Mouse (Mus musculus): Measurements from ENCODE around the gene Col26a1. TPM values are rescaled to one million over a fixed set of nuclear protein-coding genes. Genes with fewer than 3 reads are reported as not detected.
"Not testable (repeated sequence)": the region's sequence is repeated elsewhere in the genome, so short reads cannot be mapped to it uniquely, and the experiment has no call there.

Gene Col26a1
- polyA plus RNA-seq, 1 experiment from 2014 or later = 118 TPM

DNA sequence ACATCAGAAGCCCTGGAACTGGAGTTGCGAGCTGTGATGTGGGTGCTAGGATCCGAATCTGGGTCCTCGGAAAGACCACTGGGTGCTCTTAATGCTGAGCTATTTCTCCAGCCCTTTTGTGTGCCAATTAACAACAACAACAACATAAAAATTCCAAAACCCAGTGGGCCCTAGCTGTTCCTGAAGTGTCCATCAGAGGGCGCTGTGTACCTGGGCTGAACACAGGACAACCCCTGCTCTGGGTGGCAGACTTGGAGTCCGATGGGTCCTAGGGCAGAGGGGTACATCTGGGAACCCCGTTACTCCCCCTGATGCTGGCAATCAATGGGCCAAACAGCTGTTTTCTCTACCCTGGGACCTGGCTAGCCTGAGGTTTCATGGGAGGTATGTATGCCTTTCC is 123.2 kb downstream of the Col26a1 start:
- H3K4me1 ChIP-seq = no peaks in the 10 kb centered on the region
- H3K27ac ChIP-seq (replicated peaks) = no peak overlapping the region
- 53% methylated on average over 6 of the region's 6 CpGs for WGBS
- H3K27me3 ChIP-seq (replicated peaks; ENCODE audit: low read depth, poor library complexity, severe bottlenecking) = no peaks in the 10 kb centered on the region
- H3K4me3 ChIP-seq = no peak overlapping the region
- no peaks in the 10 kb centered on the region for H3K9me3 ChIP-seq
- DNase-seq (ENCODE audit: low spot score) = no peak
- H3K36me3 ChIP-seq (replicated peaks) = peaks cover 78% of the 10 kb centered on the region

DNA sequence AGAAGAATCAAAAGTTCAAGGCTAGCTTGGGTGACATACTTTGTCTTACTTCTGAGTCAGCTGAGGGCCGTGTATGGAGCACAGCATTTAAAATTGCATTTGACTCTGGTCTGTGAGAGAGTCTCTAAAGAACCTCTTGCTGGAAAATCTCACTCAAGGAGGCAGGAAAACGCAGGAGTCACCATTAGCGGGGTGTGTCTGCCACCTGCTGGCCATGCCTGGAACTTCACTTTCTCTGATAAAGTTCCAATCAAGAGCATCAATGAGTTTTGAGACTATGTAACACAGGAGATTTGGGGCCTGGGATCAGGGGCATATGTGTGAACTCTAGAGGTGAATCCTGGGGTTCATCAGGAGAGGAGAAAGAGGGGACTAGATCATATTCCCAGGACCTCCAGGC is 127.3 kb downstream of the Col26a1 start:
- no peaks in the 10 kb centered on the region for H3K27me3 ChIP-seq (replicated peaks; ENCODE audit: low read depth, poor library complexity, severe bottlenecking)
- peaks cover 8% of the 10 kb centered on the region; the same call in 1 of the 2 replicates for H3K9me3 ChIP-seq
- H3K27ac ChIP-seq (replicated peaks) = no peak overlapping the region
- no peak overlapping the region for H3K4me3 ChIP-seq
- H3K4me1 ChIP-seq = no peaks in the 10 kb centered on the region
- 7% methylated on average over 3 of the region's 3 CpGs for WGBS
- peaks cover 83% of the 10 kb centered on the region for H3K36me3 ChIP-seq (replicated peaks)
- peak; percentile 76 for DNase-seq (ENCODE audit: low spot score)

- Histone ChIP-seq H3K4me1 (no peaks in the 10 kb centered on the region), H3K27ac (replicated peaks) (no peak overlapping the region), H3K9me3 (peaks cover 23% of the 10 kb centered on the region), H3K4me3 (no peak overlapping the region), H3K27me3 (replicated peaks; ENCODE audit: low read depth, poor library complexity, severe bottlenecking) (no peaks in the 10 kb centered on the region), H3K36me3 (replicated peaks) (peaks cover 84% of the 10 kb centered on the region)
- 77% methylated on average over 14 of the region's 14 CpGs for WGBS
- DNase-seq (ENCODE audit: low spot score) = no peak
These were observed 128.9 kb downstream of the Col26a1 start for GRCm38 (mm10) chr5:136754053-136754591.

DNA sequence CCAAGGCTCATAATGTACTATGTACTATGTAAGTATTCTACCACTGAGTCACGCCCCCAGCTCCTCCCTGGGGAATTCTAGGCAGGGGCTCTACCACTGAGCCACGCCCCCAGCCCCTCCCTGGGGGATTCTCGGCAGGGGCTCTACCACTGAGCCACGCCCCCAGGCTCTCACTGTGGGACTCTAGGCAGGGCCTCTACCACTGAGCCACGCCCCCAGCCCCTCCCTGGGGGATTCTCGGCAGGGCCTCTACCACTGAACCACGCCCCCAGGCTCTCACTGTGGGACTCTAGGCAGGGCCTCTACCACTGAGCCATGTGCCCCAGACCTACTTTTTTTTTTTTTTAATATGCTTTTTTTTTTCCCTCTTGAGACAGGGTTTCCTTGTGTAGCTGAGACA is 129.8 kb downstream of the Col26a1 start:
- not testable (repeated sequence) for H3K27me3 ChIP-seq (replicated peaks; ENCODE audit: low read depth, poor library complexity, severe bottlenecking); H3K27ac ChIP-seq (replicated peaks); H3K4me1 ChIP-seq; H3K4me3 ChIP-seq; DNase-seq (ENCODE audit: low spot score)
- WGBS = 74% methylated on average over 7 of the region's 7 CpGs
- Histone ChIP-seq H3K36me3 (replicated peaks) (peaks cover 89% of the 10 kb centered on the region), H3K9me3 (peaks cover 33% of the 10 kb centered on the region)

GRCm38 (mm10) chr5:136752104-136752503 is 130.9 kb downstream of the Col26a1 start:
- Histone ChIP-seq H3K27ac (replicated peaks) (no peak overlapping the region), H3K36me3 (replicated peaks) (peaks cover 94% of the 10 kb centered on the region), H3K27me3 (replicated peaks; ENCODE audit: low read depth, poor library complexity, severe bottlenecking) (no peaks in the 10 kb centered on the region), H3K9me3 (peaks cover 44% of the 10 kb centered on the region), H3K4me1 (no peaks in the 10 kb centered on the region), H3K4me3 (no peak overlapping the region)
- DNase-seq (ENCODE audit: low spot score) = no peak
- 98% methylated on average over 19 of the region's 19 CpGs for WGBS

DNA sequence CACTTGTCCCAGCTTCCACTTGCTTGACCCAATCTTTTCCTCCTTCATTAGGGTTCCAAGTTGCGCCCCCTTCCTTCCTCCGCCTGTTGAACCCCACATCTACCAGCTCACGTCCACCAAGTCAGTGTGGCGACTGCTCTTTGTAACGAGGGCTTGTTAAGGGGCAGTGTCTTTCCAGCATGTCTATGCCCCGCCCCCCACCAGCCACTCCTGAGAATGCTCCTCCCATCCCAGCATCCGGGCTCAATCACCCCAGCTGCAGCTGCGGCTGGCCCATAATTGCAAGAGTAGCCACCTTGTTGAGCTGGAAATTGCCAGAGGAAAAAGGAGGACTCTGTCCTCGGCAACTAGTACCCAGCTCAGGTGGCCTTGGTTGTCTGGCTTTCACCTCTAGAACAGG is 136.4 kb downstream of the Col26a1 start:
- Histone ChIP-seq H3K4me1 (no peaks in the 10 kb centered on the region), H3K4me3 (no peak overlapping the region), H3K36me3 (replicated peaks) (peaks cover 100% of the 10 kb centered on the region), H3K9me3 (peaks cover 49% of the 10 kb centered on the region), H3K27ac (replicated peaks) (no peak overlapping the region), H3K27me3 (replicated peaks; ENCODE audit: low read depth, poor library complexity, severe bottlenecking) (no peaks in the 10 kb centered on the region)
- 80% methylated on average over 9 of the region's 9 CpGs for WGBS
- no peak for DNase-seq (ENCODE audit: low spot score)

DNA sequence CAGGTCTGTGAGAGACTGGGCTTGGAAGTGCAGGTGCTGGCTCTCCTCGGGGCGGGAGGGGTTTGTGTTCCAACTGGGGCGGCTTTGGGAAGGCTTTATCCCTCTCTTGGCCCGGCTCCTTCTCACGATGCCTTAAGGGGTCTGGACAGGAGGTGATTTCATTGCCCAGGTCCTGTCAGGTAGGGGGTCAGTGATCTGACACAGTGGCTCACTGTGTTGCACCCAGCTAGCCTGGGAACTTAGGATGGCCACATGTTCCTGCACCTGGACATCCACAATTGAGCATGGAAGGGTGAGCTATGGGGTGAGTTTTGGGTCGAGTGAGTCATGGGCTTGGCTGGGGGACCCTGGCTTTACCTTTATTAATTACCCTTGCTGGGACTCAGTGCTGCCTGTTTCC is 144.1 kb downstream of the Col26a1 start:
- Histone ChIP-seq H3K4me3 (no peak overlapping the region), H3K36me3 (replicated peaks) (peaks cover 34% of the 10 kb centered on the region), H3K27me3 (replicated peaks; ENCODE audit: low read depth, poor library complexity, severe bottlenecking) (no peaks in the 10 kb centered on the region), H3K27ac (replicated peaks) (no peak overlapping the region), H3K4me1 (no peaks in the 10 kb centered on the region), H3K9me3 (no peaks in the 10 kb centered on the region)
- no peak for DNase-seq (ENCODE audit: low spot score)
- WGBS = 68% methylated on average over 6 of the region's 6 CpGs

DNA sequence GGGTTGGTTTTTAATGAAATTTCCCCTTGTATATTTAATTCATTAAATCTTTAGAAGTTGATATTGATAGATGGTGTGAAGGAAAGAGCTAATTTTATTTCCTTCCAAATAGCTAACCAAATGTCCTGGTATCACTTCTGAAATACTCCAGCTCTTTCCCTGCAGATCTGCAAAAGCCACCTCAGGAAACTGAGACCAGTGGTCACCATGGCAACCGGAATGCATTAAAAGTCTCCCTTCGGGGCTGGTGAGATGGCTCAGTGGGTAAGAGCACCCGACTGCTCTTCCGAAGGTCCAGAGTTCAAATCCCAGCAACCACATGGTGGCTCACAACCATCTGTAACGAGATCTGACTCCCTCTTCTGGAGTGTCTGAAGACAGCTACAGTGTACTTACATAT is 156.7 kb downstream of the Col26a1 start:
- not testable (repeated sequence) for H3K4me3 ChIP-seq; H3K27ac ChIP-seq (replicated peaks); DNase-seq (ENCODE audit: low spot score); H3K27me3 ChIP-seq (replicated peaks; ENCODE audit: low read depth, poor library complexity, severe bottlenecking); H3K9me3 ChIP-seq; H3K36me3 ChIP-seq (replicated peaks); H3K4me1 ChIP-seq
- 87% methylated on average over 5 of the region's 5 CpGs for WGBS

- Histone ChIP-seq H3K4me3 (no peak overlapping the region), H3K4me1 (peaks cover 8% of the 10 kb centered on the region; the same call in 1 of the 2 replicates), H3K36me3 (replicated peaks) (no peaks in the 10 kb centered on the region), H3K27ac (replicated peaks) (no peak overlapping the region), H3K9me3 (no peaks in the 10 kb centered on the region), H3K27me3 (replicated peaks; ENCODE audit: low read depth, poor library complexity, severe bottlenecking) (no peaks in the 10 kb centered on the region)
- no peak for DNase-seq (ENCODE audit: low spot score)
- WGBS = 82% methylated on average over 5 of the region's 5 CpGs
These were observed 161.4 kb downstream of the Col26a1 start for GRCm38 (mm10) chr5:136721596-136721995.

- Histone ChIP-seq H3K4me1 (peaks cover 20% of the 10 kb centered on the region), H3K27ac (replicated peaks) (no peak overlapping the region), H3K36me3 (replicated peaks) (no peaks in the 10 kb centered on the region), H3K9me3 (no peaks in the 10 kb centered on the region), H3K4me3 (no peak overlapping the region), H3K27me3 (replicated peaks; ENCODE audit: low read depth, poor library complexity, severe bottlenecking) (peaks cover 21% of the 10 kb centered on the region)
- WGBS = 86% methylated on average over 8 of the region's 8 CpGs
- no peak for DNase-seq (ENCODE audit: low spot score)
These were observed 164.4 kb downstream of the Col26a1 start for GRCm38 (mm10) chr5:136718656-136719055.

- no peaks in the 10 kb centered on the region for H3K36me3 ChIP-seq (replicated peaks)
- H3K4me1 ChIP-seq = peaks cover 20% of the 10 kb centered on the region
- peaks cover 26% of the 10 kb centered on the region for H3K27me3 ChIP-seq (replicated peaks; ENCODE audit: low read depth, poor library complexity, severe bottlenecking)
- no peaks in the 10 kb centered on the region for H3K9me3 ChIP-seq
- WGBS = 90% methylated on average over 2 of the region's 2 CpGs
- H3K27ac ChIP-seq (replicated peaks) = no peak overlapping the region
- H3K4me3 ChIP-seq = no peak overlapping the region
- DNase-seq (ENCODE audit: low spot score) = no peak
These were observed 165.5 kb downstream of the Col26a1 start for GRCm38 (mm10) chr5:136717573-136717854.

DNA sequence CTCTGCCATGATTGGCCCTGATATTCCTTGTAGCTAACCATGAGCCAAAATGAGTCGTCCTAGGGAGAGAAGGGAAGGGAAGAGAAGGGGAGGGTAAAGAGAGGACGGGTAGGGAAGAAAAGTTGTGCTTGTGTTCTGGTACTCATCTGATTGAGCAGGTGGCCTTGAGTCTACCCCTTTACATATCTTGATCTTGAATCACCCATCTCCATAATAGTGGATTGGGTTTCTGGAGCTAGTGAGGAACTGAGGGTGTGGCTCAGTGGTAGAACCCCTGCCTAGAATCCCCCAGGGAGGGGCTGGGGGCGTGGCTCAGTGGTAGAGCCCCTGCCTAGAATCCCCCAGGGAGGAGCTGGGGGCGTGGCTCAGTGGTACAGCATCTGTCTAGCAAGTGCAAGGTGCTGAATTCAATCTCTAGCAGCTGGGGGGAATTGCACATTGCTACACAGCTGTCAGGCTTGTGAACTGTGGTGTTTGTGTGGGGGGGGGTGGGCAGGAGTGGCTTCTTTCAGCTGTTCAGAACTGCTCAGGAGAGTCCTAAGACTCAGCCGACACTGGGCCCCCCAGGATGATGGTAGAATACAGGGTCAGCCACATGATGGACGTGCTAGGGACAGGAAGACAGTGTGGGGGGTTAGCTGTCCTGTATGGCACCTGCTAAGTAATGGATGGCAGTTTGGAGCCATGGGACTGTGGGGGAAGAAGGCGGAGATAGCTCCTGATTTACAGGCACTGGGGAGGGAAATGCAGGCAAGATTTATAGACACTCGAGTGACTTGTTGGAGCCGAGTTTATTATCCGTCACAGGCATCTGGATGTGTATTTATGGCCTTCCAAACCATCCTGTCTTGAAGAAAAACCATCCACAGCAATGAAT is 166.1 kb downstream of the Col26a1 start:
- Histone ChIP-seq H3K27me3 (replicated peaks; ENCODE audit: low read depth, poor library complexity, severe bottlenecking) (peaks cover 26% of the 10 kb centered on the region), H3K4me1 (peaks cover 20% of the 10 kb centered on the region), H3K27ac (replicated peaks) (no peak overlapping the region), H3K9me3 (no peaks in the 10 kb centered on the region), H3K36me3 (replicated peaks) (no peaks in the 10 kb centered on the region), H3K4me3 (no peak overlapping the region)
- no peak for DNase-seq (ENCODE audit: low spot score)
- 69% methylated on average over 10 of the region's 10 CpGs for WGBS

DNA sequence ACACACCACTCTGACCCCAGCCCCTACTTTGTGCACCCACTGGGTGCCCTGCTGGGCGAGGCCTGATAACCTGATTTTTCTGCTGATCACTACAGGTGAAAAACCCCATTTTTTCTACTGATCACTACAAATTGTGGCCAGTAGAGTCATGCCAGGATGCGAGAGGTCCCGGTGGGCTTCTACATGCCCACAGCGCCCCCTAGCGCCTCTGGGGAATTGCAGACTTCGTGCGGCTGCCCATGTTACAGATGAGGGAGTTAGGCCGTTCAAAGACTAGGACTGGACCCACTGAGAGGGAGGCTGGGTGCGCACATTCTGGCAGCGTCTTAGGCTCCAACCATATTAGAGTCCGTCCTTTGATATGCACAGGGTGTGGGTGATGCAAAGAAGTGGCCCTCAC is 168.1 kb downstream of the Col26a1 start:
- Histone ChIP-seq H3K27me3 (replicated peaks; ENCODE audit: low read depth, poor library complexity, severe bottlenecking) (peaks cover 26% of the 10 kb centered on the region), H3K4me1 (peaks cover 20% of the 10 kb centered on the region), H3K4me3 (peak overlapping the region; percentile 36), H3K36me3 (replicated peaks) (no peaks in the 10 kb centered on the region), H3K27ac (replicated peaks) (no peak overlapping the region), H3K9me3 (no peaks in the 10 kb centered on the region)
- WGBS = 19% methylated on average over 11 of the region's 11 CpGs
- DNase-seq (ENCODE audit: low spot score) = peak; percentile 83

Data from embryonic facial prominence, embryonic 10.5 days (tissue).